Mouse (Mus musculus): ENCODE results near the gene Tjp2. TPM values are rescaled to one million over a fixed set of nuclear protein-coding genes. Genes with fewer than 3 reads are reported as not detected.
"Not testable (repeated sequence)": the region's sequence is repeated elsewhere in the genome, so short reads cannot be mapped to it uniquely, and the experiment has no call there.

Tjp2 gene
- polyA plus RNA-seq, 1 experiment: 2.4 TPM

- no peak overlapping the region for H3K4me3 ChIP-seq (ENCODE audit: extremely low read depth, insufficient read depth, insufficient read length)
- no peak for DNase-seq (ENCODE audit: low read depth in 1 of 2, low spot score in 2 of 2)
- H3K27ac ChIP-seq (ENCODE audit: insufficient read depth, low read length): no peak overlapping the region
- H3K36me3 ChIP-seq (ENCODE audit: control insufficient read depth, insufficient read depth, low read length): no peaks in the 10 kb centered on the region
- WGBS: 39% methylated on average over 6 of the region's 6 CpGs
- H3K4me1 ChIP-seq (ENCODE audit: control insufficient read depth, insufficient read depth, insufficient read length): no peaks in the 10 kb centered on the region
- H3K27me3 ChIP-seq (ENCODE audit: control insufficient read depth, insufficient read depth, low read length): no peaks in the 10 kb centered on the region
- TF ChIP-seq POLR2A (IDR thresholded peaks at IDR 0.05; ENCODE audit: low read depth, low read length) (no peak), CTCF (IDR thresholded peaks at IDR 0.05; ENCODE audit: extremely low read depth, insufficient read depth, insufficient read length, insufficient replicate concordance) (no peak)
Measured at GRCm38 (mm10) chr19:24251869-24252268, 27.0 kb upstream of the Tjp2 start.

GRCm38 (mm10) chr19:24243340-24243739 lies 18.5 kb upstream of the Tjp2 start:
- Histone ChIP-seq H3K36me3 (ENCODE audit: control insufficient read depth, insufficient read depth, low read length) (no peaks in the 10 kb centered on the region), H3K27ac (ENCODE audit: insufficient read depth, low read length) (no peak overlapping the region), H3K27me3 (ENCODE audit: control insufficient read depth, insufficient read depth, low read length) (no peaks in the 10 kb centered on the region), H3K4me1 (ENCODE audit: control insufficient read depth, insufficient read depth, insufficient read length) (no peaks in the 10 kb centered on the region), H3K4me3 (ENCODE audit: extremely low read depth, insufficient read depth, insufficient read length) (no peak overlapping the region)
- WGBS: 92% methylated on average over 6 of the region's 6 CpGs
- TF ChIP-seq POLR2A (IDR thresholded peaks at IDR 0.05; ENCODE audit: low read depth, low read length): no peak
- TF ChIP-seq CTCF (IDR thresholded peaks at IDR 0.05; ENCODE audit: extremely low read depth, insufficient read depth, insufficient read length, insufficient replicate concordance): no peak
- DNase-seq (ENCODE audit: low read depth in 1 of 2, low spot score in 2 of 2): no peak

- Histone ChIP-seq H3K27me3 (ENCODE audit: control insufficient read depth, insufficient read depth, low read length) (no peaks in the 10 kb centered on the region), H3K27ac (ENCODE audit: insufficient read depth, low read length) (no peak overlapping the region), H3K4me3 (ENCODE audit: extremely low read depth, insufficient read depth, insufficient read length) (no peak overlapping the region), H3K4me1 (ENCODE audit: control insufficient read depth, insufficient read depth, insufficient read length) (no peaks in the 10 kb centered on the region), H3K36me3 (ENCODE audit: control insufficient read depth, insufficient read depth, low read length) (no peaks in the 10 kb centered on the region)
- TF ChIP-seq CTCF (IDR thresholded peaks at IDR 0.05; ENCODE audit: extremely low read depth, insufficient read depth, insufficient read length, insufficient replicate concordance): no peak
- no peak for TF ChIP-seq POLR2A (IDR thresholded peaks at IDR 0.05; ENCODE audit: low read depth, low read length)
- WGBS: 39% methylated on average over 14 of the region's 14 CpGs
- DNase-seq (ENCODE audit: low read depth in 1 of 2, low spot score in 2 of 2): no peak
Measured at GRCm38 (mm10) chr19:24241799-24242546, 17.1 kb upstream of the Tjp2 start.

- DNase-seq (ENCODE audit: low read depth in 1 of 2, low spot score in 2 of 2): no peak
- TF ChIP-seq CTCF (IDR thresholded peaks at IDR 0.05; ENCODE audit: extremely low read depth, insufficient read depth, insufficient read length, insufficient replicate concordance) (no peak), POLR2A (IDR thresholded peaks at IDR 0.05; ENCODE audit: low read depth, low read length) (no peak)
- Histone ChIP-seq H3K36me3 (ENCODE audit: control insufficient read depth, insufficient read depth, low read length) (no peaks in the 10 kb centered on the region), H3K4me1 (ENCODE audit: control insufficient read depth, insufficient read depth, insufficient read length) (no peaks in the 10 kb centered on the region), H3K27me3 (ENCODE audit: control insufficient read depth, insufficient read depth, low read length) (no peaks in the 10 kb centered on the region), H3K27ac (ENCODE audit: insufficient read depth, low read length) (no peak overlapping the region), H3K4me3 (ENCODE audit: extremely low read depth, insufficient read depth, insufficient read length) (no peak overlapping the region)
- WGBS: 87% methylated on average over 8 of the region's 8 CpGs
Measured at GRCm38 (mm10) chr19:24241271-24241670, 16.4 kb upstream of the Tjp2 start.

- Histone ChIP-seq H3K36me3 (ENCODE audit: control insufficient read depth, insufficient read depth, low read length) (no peaks in the 10 kb centered on the region), H3K4me1 (ENCODE audit: control insufficient read depth, insufficient read depth, insufficient read length) (no peaks in the 10 kb centered on the region), H3K27me3 (ENCODE audit: control insufficient read depth, insufficient read depth, low read length) (no peaks in the 10 kb centered on the region), H3K27ac (ENCODE audit: insufficient read depth, low read length) (no peak overlapping the region), H3K4me3 (ENCODE audit: extremely low read depth, insufficient read depth, insufficient read length) (no peak overlapping the region)
- DNase-seq (ENCODE audit: low read depth in 1 of 2, low spot score in 2 of 2): no peak
- 84% methylated on average over 4 of the region's 4 CpGs for WGBS
- TF ChIP-seq POLR2A (IDR thresholded peaks at IDR 0.05; ENCODE audit: low read depth, low read length) (no peak), CTCF (IDR thresholded peaks at IDR 0.05; ENCODE audit: extremely low read depth, insufficient read depth, insufficient read length, insufficient replicate concordance) (no peak)
Measured at GRCm38 (mm10) chr19:24238011-24238410, 13.2 kb upstream of the Tjp2 start.

DNA sequence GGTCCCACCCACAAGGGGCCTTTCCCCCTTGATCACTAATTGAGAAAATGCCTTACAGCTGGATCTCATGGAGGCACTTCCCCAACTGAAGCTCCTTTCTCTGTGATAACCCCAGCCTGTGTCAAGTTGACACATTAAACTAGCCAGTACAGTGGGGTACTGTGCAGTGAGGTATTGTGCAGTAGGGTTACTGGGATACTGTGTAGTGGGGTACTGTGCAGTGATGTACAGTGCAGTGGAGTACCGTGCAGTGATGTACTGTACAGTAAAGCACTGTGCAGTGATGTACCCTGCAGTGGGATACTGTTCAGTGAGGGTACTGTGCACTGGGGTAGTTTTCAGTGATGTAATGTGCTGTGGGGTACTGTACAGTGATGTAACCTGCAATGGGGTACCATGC lies 7.5 kb upstream of the Tjp2 start:
- not testable (repeated sequence) for H3K36me3 ChIP-seq (ENCODE audit: control insufficient read depth, insufficient read depth, low read length); DNase-seq (ENCODE audit: low read depth in 1 of 2, low spot score in 2 of 2); H3K4me1 ChIP-seq (ENCODE audit: control insufficient read depth, insufficient read depth, insufficient read length); H3K27me3 ChIP-seq (ENCODE audit: control insufficient read depth, insufficient read depth, low read length); H3K4me3 ChIP-seq (ENCODE audit: extremely low read depth, insufficient read depth, insufficient read length); H3K27ac ChIP-seq (ENCODE audit: insufficient read depth, low read length)
- WGBS: 94% methylated on average over 1 of the region's 1 CpGs

GRCm38 (mm10) chr19:24225305-24225696 lies 471 bp upstream of the Tjp2 start:
- no peak overlapping the region for H3K27ac ChIP-seq (ENCODE audit: insufficient read depth, low read length)

More at GRCm38 (mm10) chr19:24225305-24225696, 471 bp upstream of the Tjp2 start:
- no peaks in the 10 kb centered on the region; the same call in 1 of the 2 replicates for H3K4me1 ChIP-seq (ENCODE audit: control insufficient read depth, insufficient read depth, insufficient read length)
- H3K4me3 ChIP-seq (ENCODE audit: extremely low read depth, insufficient read depth, insufficient read length): peak overlapping the region; percentile 41; the same call in 1 of the 2 replicates
- no peaks in the 10 kb centered on the region for H3K36me3 ChIP-seq (ENCODE audit: control insufficient read depth, insufficient read depth, low read length)
- no peak for DNase-seq (ENCODE audit: low read depth in 1 of 2, low spot score in 2 of 2)
- H3K27me3 ChIP-seq (ENCODE audit: control insufficient read depth, insufficient read depth, low read length): no peaks in the 10 kb centered on the region
- TF ChIP-seq POLR2A (IDR thresholded peaks at IDR 0.05; ENCODE audit: low read depth, low read length) (no peak), CTCF (IDR thresholded peaks at IDR 0.05; ENCODE audit: extremely low read depth, insufficient read depth, insufficient read length, insufficient replicate concordance) (no peak)
- WGBS: 2% methylated on average over 17 of the region's 17 CpGs

Measured in spleen, adult 2 months (tissue).